Mouse (Mus musculus): Measurements from ENCODE around the gene Lrrn4. TPM values are rescaled to one million over a fixed set of nuclear protein-coding genes. Genes with fewer than 3 reads are reported as not detected.

Lrrn4 gene
- polyA plus RNA-seq, 1 experiment: 0.74 TPM

GRCm38 (mm10) chr2:132870286-132870685, 10.4 kb downstream of the Lrrn4 start:
- no peak overlapping the region for H3K4me3 ChIP-seq (ENCODE audit: low read depth, low read length)
- no peak overlapping the region for H3K27ac ChIP-seq (ENCODE audit: insufficient read depth, low read depth, low read length)
- peaks cover 13% of the 10 kb centered on the region for H3K36me3 ChIP-seq (ENCODE audit: control insufficient read depth, insufficient read depth, low read length)
- TF ChIP-seq CTCF (IDR thresholded peaks at IDR 0.05; ENCODE audit: extremely low read depth, insufficient read length, insufficient replicate concordance, low read depth, low read length): no peak
- WGBS: 77% methylated on average over 4 of the region's 4 CpGs
- no peaks in the 10 kb centered on the region for H3K27me3 ChIP-seq (ENCODE audit: control insufficient read depth, insufficient read depth, low read length)
- H3K4me1 ChIP-seq (ENCODE audit: control insufficient read depth, insufficient read depth, insufficient read length, low read length): no peaks in the 10 kb centered on the region; the same call in 1 of the 2 replicates

GRCm38 (mm10) chr2:132869682-132870081, 11.0 kb downstream of the Lrrn4 start:
- no peak for TF ChIP-seq CTCF (IDR thresholded peaks at IDR 0.05; ENCODE audit: extremely low read depth, insufficient read length, insufficient replicate concordance, low read depth, low read length)
- H3K4me1 ChIP-seq (ENCODE audit: control insufficient read depth, insufficient read depth, insufficient read length, low read length): no peaks in the 10 kb centered on the region; the same call in 1 of the 2 replicates
- H3K36me3 ChIP-seq (ENCODE audit: control insufficient read depth, insufficient read depth, low read length): peaks cover 16% of the 10 kb centered on the region
- H3K27ac ChIP-seq (ENCODE audit: insufficient read depth, low read depth, low read length): no peak overlapping the region
- WGBS: 89% methylated on average over 5 of the region's 5 CpGs
- no peak overlapping the region for H3K4me3 ChIP-seq (ENCODE audit: low read depth, low read length)
- H3K27me3 ChIP-seq (ENCODE audit: control insufficient read depth, insufficient read depth, low read length): no peaks in the 10 kb centered on the region

DNA sequence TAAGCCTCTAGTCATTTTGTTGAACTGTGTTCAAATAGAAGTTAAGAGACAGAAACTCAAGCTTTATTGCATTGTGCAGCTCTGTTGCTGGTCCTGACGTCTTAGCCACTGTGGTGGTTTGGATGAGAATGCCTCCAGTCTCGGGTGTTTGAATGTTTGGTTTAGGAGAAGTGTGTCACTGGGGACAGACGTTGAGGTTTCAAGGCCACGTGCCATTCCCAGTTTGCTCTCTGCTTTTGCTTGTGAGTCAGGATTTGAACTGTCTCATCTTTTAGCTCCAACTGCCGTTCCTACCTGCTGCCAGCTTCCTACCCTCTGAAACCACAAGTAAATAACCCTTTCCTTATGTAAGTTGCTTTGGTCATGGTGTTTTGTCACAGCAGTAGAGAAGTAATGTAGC, 13.2 kb downstream of the Lrrn4 start:
- Histone ChIP-seq H3K4me1 (ENCODE audit: control insufficient read depth, insufficient read depth, insufficient read length, low read length) (no peaks in the 10 kb centered on the region; the same call in 1 of the 2 replicates), H3K27ac (ENCODE audit: insufficient read depth, low read depth, low read length) (no peak overlapping the region), H3K36me3 (ENCODE audit: control insufficient read depth, insufficient read depth, low read length) (peaks cover 24% of the 10 kb centered on the region), H3K4me3 (ENCODE audit: low read depth, low read length) (no peak overlapping the region), H3K27me3 (ENCODE audit: control insufficient read depth, insufficient read depth, low read length) (no peaks in the 10 kb centered on the region)
- no peak for TF ChIP-seq CTCF (IDR thresholded peaks at IDR 0.05; ENCODE audit: extremely low read depth, insufficient read length, insufficient replicate concordance, low read depth, low read length)
- WGBS: 61% methylated on average over 5 of the region's 5 CpGs

DNA sequence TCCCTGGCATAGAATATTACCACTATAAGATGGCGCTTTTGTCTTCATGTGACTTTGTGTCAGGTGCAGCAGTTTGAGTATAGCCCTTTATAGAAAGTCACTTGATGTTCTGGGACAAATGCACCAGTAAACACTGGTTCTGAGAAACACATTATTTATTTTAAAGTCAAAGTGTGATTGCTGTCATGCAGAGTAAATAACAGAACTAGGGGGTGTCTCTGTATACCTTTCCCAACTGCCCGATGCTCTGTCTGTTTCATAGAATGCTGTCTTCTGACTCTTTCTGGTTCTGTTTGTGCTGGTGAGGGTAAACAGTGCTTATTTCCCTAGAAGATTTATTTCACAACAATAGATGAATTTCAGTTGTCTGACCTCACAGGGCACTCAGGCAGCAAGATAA, 17.4 kb downstream of the Lrrn4 start:
- Histone ChIP-seq H3K27me3 (ENCODE audit: control insufficient read depth, insufficient read depth, low read length) (no peaks in the 10 kb centered on the region), H3K4me3 (ENCODE audit: low read depth, low read length) (no peak overlapping the region), H3K4me1 (ENCODE audit: control insufficient read depth, insufficient read depth, insufficient read length, low read length) (0 out of 2 replicates have a peak, but pooled peaks cover 2% of the 10 kb centered on the region), H3K36me3 (ENCODE audit: control insufficient read depth, insufficient read depth, low read length) (peaks cover 28% of the 10 kb centered on the region), H3K27ac (ENCODE audit: insufficient read depth, low read depth, low read length) (no peak overlapping the region)
- TF ChIP-seq CTCF (IDR thresholded peaks at IDR 0.05; ENCODE audit: extremely low read depth, insufficient read length, insufficient replicate concordance, low read depth, low read length): no peak
- no peak for TF ChIP-seq POLR2A (IDR thresholded peaks at IDR 0.05; ENCODE audit: low read depth, low read length)
- 91% methylated on average over 2 of the region's 2 CpGs for WGBS

GRCm38 (mm10) chr2:132861456-132861855, 19.2 kb downstream of the Lrrn4 start:
- WGBS: 91% methylated on average over 2 of the region's 2 CpGs
- H3K4me3 ChIP-seq (ENCODE audit: low read depth, low read length): no peak overlapping the region

GRCm38 (mm10) chr2:132860435-132860834, 20.3 kb downstream of the Lrrn4 start:
- TF ChIP-seq POLR2A (IDR thresholded peaks at IDR 0.05; ENCODE audit: low read depth, low read length): no peak
- no peak for TF ChIP-seq CTCF (IDR thresholded peaks at IDR 0.05; ENCODE audit: extremely low read depth, insufficient read length, insufficient replicate concordance, low read depth, low read length)
- 0 out of 2 replicates have a peak, but pooled peaks cover 2% of the 10 kb centered on the region for H3K4me1 ChIP-seq (ENCODE audit: control insufficient read depth, insufficient read depth, insufficient read length, low read length)

More at GRCm38 (mm10) chr2:132861456-132861855, 19.2 kb downstream of the Lrrn4 start:
- H3K27ac ChIP-seq (ENCODE audit: insufficient read depth, low read depth, low read length): no peak overlapping the region
- H3K4me1 ChIP-seq (ENCODE audit: control insufficient read depth, insufficient read depth, insufficient read length, low read length): 0 out of 2 replicates have a peak, but pooled peaks cover 2% of the 10 kb centered on the region
- no peaks in the 10 kb centered on the region for H3K27me3 ChIP-seq (ENCODE audit: control insufficient read depth, insufficient read depth, low read length)
- H3K36me3 ChIP-seq (ENCODE audit: control insufficient read depth, insufficient read depth, low read length): peaks cover 26% of the 10 kb centered on the region
- no peak for TF ChIP-seq POLR2A (IDR thresholded peaks at IDR 0.05; ENCODE audit: low read depth, low read length)
- TF ChIP-seq CTCF (IDR thresholded peaks at IDR 0.05; ENCODE audit: extremely low read depth, insufficient read length, insufficient replicate concordance, low read depth, low read length): no peak

DNA sequence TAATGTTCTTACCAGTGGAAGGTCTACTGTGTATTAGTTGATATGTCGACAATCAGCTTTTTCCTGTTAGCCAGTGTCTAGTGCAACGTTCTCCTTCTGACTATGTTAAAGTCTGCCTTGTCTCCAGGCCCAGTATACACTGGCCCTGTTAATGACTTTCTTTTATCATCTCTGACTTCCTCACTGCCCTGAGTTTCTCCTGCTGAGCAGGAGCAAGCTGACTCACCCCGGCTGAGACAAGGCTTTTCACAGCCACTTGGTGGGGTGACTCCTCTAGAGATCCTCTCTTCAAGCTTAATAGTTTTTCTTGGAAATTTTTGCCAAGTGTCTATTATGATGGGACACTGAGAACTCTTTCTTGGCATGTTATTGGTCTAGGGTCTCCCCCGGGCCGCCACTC, 24.4 kb downstream of the Lrrn4 start:
- 73% methylated on average over 5 of the region's 5 CpGs for WGBS
- no peaks in the 10 kb centered on the region for H3K27me3 ChIP-seq (ENCODE audit: control insufficient read depth, insufficient read depth, low read length)
- TF ChIP-seq POLR2A (IDR thresholded peaks at IDR 0.05; ENCODE audit: low read depth, low read length) (no peak), CTCF (IDR thresholded peaks at IDR 0.05; ENCODE audit: extremely low read depth, insufficient read length, insufficient replicate concordance, low read depth, low read length) (no peak)
- H3K36me3 ChIP-seq (ENCODE audit: control insufficient read depth, insufficient read depth, low read length): peaks cover 16% of the 10 kb centered on the region
- H3K27ac ChIP-seq (ENCODE audit: insufficient read depth, low read depth, low read length): no peak overlapping the region
- H3K4me3 ChIP-seq (ENCODE audit: low read depth, low read length): no peak overlapping the region
- H3K4me1 ChIP-seq (ENCODE audit: control insufficient read depth, insufficient read depth, insufficient read length, low read length): 0 out of 2 replicates have a peak, but pooled peaks cover 2% of the 10 kb centered on the region

More at GRCm38 (mm10) chr2:132860435-132860834, 20.3 kb downstream of the Lrrn4 start:
- no peak overlapping the region for H3K27ac ChIP-seq (ENCODE audit: insufficient read depth, low read depth, low read length)
- H3K4me3 ChIP-seq (ENCODE audit: low read depth, low read length): no peak overlapping the region
- peaks cover 20% of the 10 kb centered on the region for H3K36me3 ChIP-seq (ENCODE audit: control insufficient read depth, insufficient read depth, low read length)
- H3K27me3 ChIP-seq (ENCODE audit: control insufficient read depth, insufficient read depth, low read length): no peaks in the 10 kb centered on the region
